Mouse (Mus musculus): ENCODE measurements at regions not wholly inside any gene's neighbourhood (a gene's known extent, or its start where the extent isn't known, plus 50 kb on each side); places are given as distances from the start of the nearest gene placed in this dataset.
A peak's percentile ranks its signal among the peaks of the same experiment; 100 is the strongest.

DNA sequence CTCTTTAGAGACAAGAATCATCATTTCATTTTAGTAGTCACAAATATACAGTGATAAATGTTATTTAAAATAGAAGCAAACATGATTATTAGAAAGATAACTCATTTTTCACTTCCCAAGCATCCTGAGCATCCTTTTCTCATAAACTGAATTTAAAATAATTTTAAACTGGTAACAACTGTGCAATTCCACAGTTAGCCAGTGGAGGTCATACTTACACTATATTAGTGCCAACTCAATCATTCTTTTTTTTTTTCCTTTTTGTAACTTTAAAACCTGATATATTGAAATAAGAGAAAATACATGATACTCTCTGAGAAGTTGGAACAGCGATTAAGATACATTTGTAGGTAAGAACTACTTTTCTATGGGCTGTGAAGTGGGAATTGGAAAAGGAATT is 113.2 kb upstream of the Gm17509 start:
- DNase-seq = no peak

DNA sequence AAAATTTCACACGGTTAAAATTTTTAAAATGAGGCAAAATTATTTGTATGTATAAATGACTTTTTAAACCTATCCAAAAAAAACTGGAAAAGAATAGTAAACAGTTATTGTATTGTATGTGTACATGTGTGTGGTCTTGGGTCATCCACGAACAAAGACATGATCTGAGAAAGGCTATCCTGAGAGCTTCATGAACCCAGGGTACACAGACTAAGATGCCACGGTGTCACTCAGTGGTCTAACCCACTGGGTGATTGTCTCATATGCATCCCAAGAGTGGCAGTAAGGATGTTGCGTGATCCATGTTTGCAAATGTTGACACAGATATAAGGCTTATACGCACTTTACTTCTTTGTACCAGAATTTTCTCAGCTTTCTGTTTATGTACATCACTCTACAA is 113.7 kb upstream of the Gm17509 start:
- DNase-seq = no peak

DNA sequence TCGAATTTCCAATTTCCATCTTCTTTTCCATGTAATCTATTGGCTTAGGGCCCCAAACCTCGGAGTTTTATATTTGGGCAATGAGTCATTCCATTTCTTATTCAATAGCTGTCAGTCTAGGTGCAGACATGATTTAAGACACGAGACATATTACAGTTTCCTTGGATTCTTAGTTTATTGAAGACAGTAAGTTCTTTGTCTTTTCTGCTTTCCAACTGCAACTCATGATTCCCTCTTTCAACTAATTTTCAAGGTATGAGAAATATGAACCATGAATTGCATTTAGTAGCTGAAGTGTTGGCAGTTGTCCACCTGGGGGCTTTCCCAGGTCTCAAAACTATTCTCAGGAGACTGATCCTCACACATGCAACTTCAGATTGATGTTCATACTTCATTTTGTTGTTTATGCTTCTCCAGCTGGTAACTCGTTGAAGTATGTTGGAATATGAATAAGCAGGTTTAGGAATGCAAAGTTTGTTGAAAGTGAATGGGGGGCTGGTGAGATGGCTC is 160.3 kb upstream of the Gm17509 start:
- no peak for DNase-seq

GRCm38 (mm10) chr13:117383480-117384137 is 162.7 kb upstream of the Gm17509 start:
- no peak for DNase-seq

- no peak for DNase-seq
Observed at GRCm38 (mm10) chr13:117390287-117390686, 169.4 kb upstream of the Gm17509 start.

- no peak for DNase-seq
Observed at GRCm38 (mm10) chr13:117393488-117393887, 172.6 kb upstream of the Gm17509 start.

GRCm38 (mm10) chr13:117401245-117401644 is 180.4 kb upstream of the Gm17509 start:
- DNase-seq = no peak

- no peak for DNase-seq
Observed at GRCm38 (mm10) chr13:117409940-117410339, 189.1 kb upstream of the Gm17509 start.

DNA sequence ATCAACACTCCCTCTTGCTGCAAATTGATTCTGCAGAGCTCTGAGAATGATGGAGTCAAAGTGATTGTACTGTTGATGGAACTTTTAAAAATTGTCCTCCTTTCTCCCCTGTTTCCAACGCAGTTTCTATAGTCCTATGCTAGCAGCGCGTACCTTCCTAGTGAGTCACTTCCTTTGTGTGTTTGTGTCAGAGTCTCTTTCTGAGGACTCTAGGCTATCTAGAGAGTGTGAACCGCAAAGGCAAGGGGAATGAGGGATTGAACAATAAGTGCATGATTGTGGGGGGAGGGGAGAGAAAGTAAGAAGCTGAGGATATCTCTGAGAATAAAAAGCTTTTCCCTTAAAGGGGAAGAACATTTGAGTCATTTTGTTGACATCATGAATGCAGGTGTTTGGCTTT is 188.5 kb upstream of the Hcn1 start:
- DNase-seq = no peak

- no peak for DNase-seq
Observed at GRCm38 (mm10) chr13:117423558-117423957, 178.6 kb upstream of the Hcn1 start.

GRCm38 (mm10) chr13:117425015-117425414 is 177.1 kb upstream of the Hcn1 start:
- DNase-seq = no peak

- DNase-seq = no peak
Observed at GRCm38 (mm10) chr13:117467407-117467806, 134.7 kb upstream of the Hcn1 start.

DNA sequence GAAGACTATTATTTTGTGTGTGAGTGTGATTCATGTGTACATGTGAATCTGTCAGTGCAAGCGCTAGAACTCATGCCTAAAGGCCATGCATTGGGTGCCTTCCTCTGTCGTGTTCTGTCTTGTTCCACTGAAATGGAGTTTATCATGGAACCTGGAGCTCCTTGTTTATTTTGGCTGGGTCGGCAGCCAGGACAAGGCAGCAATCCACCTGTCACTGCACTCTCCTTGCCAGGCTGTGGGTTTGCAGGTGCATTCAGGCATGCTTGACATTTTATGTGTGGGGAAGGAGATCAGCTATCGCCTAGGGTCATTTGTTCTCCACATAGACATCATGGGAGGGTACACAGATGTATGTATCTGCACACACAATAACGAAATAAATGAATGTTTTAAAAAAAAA is 129.4 kb upstream of the Hcn1 start:
- no peak for DNase-seq

DNA sequence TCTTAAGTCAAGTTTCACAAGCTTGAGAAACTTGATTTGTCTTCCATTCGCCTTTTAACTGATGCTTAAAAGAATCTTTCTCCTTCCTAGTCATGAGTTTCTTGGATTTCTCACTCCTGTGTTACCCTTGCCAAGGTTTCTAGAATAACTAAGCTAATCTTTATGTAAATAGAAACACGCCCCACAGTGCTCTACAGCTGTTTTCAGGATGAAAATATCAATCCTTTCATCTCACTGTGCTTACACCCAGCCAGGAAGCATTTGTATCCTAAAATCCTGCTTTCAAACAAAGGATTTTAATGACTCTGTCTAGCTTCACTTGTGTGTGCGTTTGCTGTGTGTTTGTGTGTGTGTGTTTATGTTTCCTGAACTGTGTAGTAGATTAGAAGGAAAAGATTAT is 119.5 kb upstream of the Hcn1 start:
- no peak for DNase-seq

DNA sequence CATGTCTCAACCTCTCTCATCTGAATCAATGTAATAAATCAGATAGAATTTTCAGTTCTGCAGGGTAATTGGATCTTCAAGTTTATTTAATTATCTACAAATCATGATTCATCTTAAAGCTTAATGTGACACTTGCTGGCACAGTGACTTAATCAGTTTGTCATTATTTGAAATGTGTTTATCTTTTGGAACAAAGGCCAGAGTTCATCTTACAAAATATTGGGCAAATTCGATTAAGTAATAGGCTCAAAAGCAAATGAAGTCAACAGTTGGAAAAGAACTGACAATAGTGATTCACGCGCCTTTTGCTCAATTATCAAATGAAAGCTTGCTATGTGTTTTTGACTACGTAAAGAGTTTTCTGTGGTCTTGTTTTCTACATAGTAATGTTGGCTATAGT is 93.4 kb upstream of the Hcn1 start:
- DNase-seq = no peak

DNA sequence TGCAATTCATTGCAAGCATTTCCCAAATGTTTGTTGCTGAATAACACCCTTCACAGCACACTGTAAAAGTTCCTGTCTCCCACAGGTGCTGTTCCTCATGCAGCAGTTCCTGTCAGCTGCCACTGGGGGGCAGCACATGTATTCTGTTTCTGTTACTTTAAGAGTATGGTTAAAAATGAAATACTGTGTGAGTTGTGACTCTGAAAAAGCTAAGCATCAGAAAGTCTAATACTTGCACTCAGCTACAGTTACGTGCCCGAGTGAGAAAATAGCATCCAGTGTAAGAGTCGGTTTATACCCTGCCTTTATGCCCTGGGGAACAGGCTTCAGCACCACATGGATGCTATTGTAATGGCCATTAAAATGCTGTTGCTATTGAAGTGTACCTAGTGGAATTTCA is 52.0 kb upstream of the Hcn1 start:
- peak; percentile 26 for DNase-seq

Data from liver (tissue).